Mouse (Mus musculus): ENCODE results near the gene Trappc6a. TPM values are rescaled to one million over a fixed set of nuclear protein-coding genes. Genes with fewer than 3 reads are reported as not detected.
A peak's percentile ranks its signal among the peaks of the same experiment; 100 is the strongest.

Trappc6a gene
- polyA plus RNA-seq, 1 experiment = 15.2 TPM

DNA sequence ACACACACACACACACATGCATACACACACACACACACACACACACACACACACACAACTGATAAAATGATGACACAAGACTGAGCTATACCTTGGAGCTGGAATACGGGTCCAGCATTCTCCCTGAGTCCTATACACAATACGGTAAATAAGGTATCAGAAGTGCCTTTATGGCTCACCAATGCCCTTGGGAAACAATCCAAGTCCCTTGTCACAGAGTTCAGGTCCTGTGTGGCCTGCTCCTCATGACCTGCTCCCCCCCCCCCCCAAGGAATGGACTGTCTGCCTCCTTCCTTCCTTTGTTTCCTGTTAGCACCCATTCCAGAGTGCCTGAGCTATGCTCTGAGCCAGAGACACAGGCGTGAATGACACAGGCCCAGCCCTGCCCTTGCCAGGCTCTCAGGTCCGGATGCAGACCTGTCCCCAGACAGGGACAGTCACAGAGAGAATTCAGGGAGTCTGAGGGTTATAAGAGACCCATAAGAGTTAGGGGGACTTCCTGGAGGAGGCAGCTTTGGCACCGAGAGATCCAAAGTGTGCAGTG lies 41.5 kb upstream of the Trappc6a start:
- H3K4me3 ChIP-seq (ENCODE audit: insufficient read depth, low read length) = no peak overlapping the region
- H3K27ac ChIP-seq (ENCODE audit: insufficient read depth, low read length) = no peak overlapping the region
- H3K4me1 ChIP-seq (ENCODE audit: control insufficient read depth, insufficient read depth, low read length) = 0 out of 2 replicates have a peak, but pooled peaks cover 4% of the 10 kb centered on the region
- TF ChIP-seq CTCF (IDR thresholded peaks at IDR 0.05; ENCODE audit: borderline replicate concordance, insufficient read depth, low read length) (no peak), POLR2A (IDR thresholded peaks at IDR 0.05; ENCODE audit: low read depth, low read length) (no peak)

DNA sequence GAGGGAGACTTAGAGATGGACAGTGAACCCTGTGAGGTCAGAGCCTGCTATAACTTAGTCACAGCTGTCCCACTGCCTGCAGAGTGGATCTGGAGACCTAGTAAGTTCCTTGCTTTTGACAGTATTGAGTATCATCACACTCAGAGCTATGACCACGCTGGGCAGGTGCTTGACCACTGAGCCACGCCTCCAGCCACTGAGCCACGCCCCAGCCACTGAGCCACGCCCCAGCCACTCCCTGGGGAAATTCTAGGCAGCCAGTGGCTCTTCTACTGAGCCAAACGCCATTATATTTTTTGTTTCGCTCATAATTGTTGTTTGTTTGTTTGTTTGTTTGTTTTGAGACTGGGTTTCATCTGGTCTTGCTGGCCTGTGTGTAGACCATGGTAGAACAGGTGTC lies 40.6 kb upstream of the Trappc6a start:
- TF ChIP-seq CTCF (IDR thresholded peaks at IDR 0.05; ENCODE audit: borderline replicate concordance, insufficient read depth, low read length) (no peak), POLR2A (IDR thresholded peaks at IDR 0.05; ENCODE audit: low read depth, low read length) (no peak)
- Histone ChIP-seq H3K27ac (ENCODE audit: insufficient read depth, low read length) (no peak overlapping the region), H3K4me3 (ENCODE audit: insufficient read depth, low read length) (no peak overlapping the region), H3K4me1 (ENCODE audit: control insufficient read depth, insufficient read depth, low read length) (0 out of 2 replicates have a peak, but pooled peaks cover 4% of the 10 kb centered on the region)

DNA sequence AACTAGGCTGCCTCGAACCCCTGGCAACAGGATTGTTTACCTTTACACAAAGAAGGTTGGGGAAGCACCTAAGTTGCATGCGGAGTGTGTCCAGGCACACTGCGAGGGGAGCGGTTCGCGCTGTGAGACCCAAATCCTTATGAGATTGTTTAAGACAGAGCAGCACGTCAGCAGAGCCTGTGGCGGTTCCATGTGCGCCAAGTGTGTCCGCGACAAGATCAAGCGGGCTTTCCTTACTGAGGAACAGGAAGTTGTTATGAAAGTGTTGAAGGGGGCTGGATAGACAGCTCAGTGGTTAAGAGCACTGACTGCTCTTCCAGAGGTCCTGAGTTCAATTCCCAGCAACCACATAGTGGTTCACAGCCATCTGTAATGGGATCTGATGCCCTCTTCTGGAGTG lies 39.9 kb upstream of the Trappc6a start:
- Histone ChIP-seq H3K4me1 (ENCODE audit: control insufficient read depth, insufficient read depth, low read length) (0 out of 2 replicates have a peak, but pooled peaks cover 4% of the 10 kb centered on the region), H3K27ac (ENCODE audit: insufficient read depth, low read length) (no peak overlapping the region), H3K4me3 (ENCODE audit: insufficient read depth, low read length) (no peak overlapping the region)
- TF ChIP-seq CTCF (IDR thresholded peaks at IDR 0.05; ENCODE audit: borderline replicate concordance, insufficient read depth, low read length) = no peak

DNA sequence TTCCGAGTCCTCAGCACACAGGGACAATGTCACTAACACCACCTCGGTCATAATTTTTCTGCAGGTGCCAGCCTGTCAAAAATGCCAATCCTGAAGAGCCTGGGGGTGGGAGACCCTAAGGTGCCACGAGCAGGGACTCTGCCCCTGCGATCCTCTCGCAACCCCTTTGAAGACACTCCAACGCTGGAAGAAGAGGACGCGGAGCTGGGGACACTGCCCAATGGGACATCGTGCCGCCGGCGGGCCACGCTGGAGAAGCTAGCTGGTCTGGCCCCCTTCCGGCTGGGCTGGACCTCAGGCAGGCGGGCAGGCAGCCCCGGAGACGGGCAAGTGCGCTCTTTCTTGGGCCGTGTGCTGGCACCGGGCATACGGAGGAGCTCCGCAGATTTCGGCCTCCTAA lies 38.8 kb upstream of the Trappc6a start:
- Histone ChIP-seq H3K4me1 (ENCODE audit: control insufficient read depth, insufficient read depth, low read length) (0 out of 2 replicates have a peak, but pooled peaks cover 3% of the 10 kb centered on the region), H3K27ac (ENCODE audit: insufficient read depth, low read length) (no peak overlapping the region), H3K4me3 (ENCODE audit: insufficient read depth, low read length) (no peak overlapping the region)
- TF ChIP-seq POLR2A (IDR thresholded peaks at IDR 0.05; ENCODE audit: low read depth, low read length) (no peak), CTCF (IDR thresholded peaks at IDR 0.05; ENCODE audit: borderline replicate concordance, insufficient read depth, low read length) (no peak)

DNA sequence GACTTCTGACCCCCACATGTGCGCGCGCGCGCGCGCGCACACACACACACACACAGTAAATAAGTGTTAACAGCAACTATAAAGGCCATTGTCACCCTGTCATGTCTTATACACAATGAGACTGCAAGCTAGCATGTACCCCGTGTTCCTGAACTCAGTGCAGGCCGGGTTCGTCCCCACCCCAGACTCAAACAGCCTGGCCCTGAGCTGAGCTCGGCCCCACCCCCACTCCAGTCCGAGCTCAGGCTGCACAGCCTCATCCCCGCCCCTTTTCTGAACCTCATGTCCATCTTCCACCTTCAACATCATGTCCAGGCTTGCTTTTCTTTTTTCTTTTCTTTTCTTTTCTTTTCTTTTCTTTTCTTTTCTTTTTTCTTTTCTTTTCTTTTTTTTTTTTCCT lies 37.9 kb upstream of the Trappc6a start:
- Histone ChIP-seq H3K27ac (ENCODE audit: insufficient read depth, low read length) (no peak overlapping the region), H3K4me1 (ENCODE audit: control insufficient read depth, insufficient read depth, low read length) (no peaks in the 10 kb centered on the region), H3K4me3 (ENCODE audit: insufficient read depth, low read length) (no peak overlapping the region)
- TF ChIP-seq CTCF (IDR thresholded peaks at IDR 0.05; ENCODE audit: borderline replicate concordance, insufficient read depth, low read length) (no peak), POLR2A (IDR thresholded peaks at IDR 0.05; ENCODE audit: low read depth, low read length) (no peak)

DNA sequence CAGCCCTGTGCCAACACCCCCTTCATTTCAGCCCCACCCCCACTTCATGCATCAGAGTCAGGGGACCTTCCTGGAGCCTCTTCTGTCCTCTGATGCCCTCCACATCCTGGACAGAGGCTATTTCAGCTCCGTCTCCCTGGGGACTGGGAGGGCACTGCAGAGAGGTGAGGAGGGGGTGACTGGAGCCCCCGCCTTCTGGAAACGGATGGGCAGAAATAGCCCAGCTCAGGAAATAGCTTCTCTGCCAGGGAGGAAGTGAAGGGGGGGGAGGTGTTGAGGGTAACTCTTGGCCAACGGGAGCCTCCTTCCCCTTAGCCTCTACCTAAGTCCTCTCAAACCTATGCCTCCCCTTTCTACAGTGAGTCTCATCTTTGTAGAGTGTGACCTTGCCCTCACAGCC lies 35.8 kb upstream of the Trappc6a start:
- TF ChIP-seq POLR2A (IDR thresholded peaks at IDR 0.05; ENCODE audit: low read depth, low read length) = no peak
- no peak for TF ChIP-seq CTCF (IDR thresholded peaks at IDR 0.05; ENCODE audit: borderline replicate concordance, insufficient read depth, low read length)
- H3K4me1 ChIP-seq (ENCODE audit: control insufficient read depth, insufficient read depth, low read length) = no peaks in the 10 kb centered on the region
- H3K4me3 ChIP-seq (ENCODE audit: insufficient read depth, low read length) = no peak overlapping the region
- H3K27ac ChIP-seq (ENCODE audit: insufficient read depth, low read length) = no peak overlapping the region

DNA sequence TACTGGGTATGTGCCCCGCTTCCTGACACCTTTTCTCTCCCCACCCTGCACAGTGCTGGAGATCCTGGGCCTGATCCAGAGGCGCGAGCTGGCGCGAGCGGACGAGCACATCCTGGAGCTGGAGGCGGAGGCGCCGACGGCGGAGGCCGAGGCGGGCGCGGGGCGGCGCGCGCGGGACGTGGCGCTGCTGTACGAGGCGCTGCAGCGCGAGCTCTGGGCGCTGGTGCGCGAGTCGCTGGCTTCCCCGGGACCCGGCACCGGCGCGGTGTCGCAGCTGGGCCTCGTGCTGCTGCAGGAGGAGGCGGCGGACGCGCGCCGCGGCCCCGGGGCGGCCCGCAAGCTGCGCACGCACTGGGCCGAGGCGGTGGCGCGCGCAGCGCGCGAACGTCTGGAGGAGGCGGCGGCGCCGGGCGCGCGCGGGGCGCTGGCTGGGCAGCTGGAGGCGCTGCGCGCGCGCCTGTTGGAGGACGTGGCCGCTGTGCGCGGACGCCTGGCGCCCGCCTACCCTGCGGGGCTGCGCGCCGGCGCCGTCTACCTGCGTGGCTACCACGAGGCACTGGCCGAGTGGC lies 34.2 kb upstream of the Trappc6a start:
- H3K4me3 ChIP-seq (ENCODE audit: insufficient read depth, low read length) = peak overlapping the region; percentile 50
- H3K27ac ChIP-seq (ENCODE audit: insufficient read depth, low read length) = no peak overlapping the region
- TF ChIP-seq POLR2A (IDR thresholded peaks at IDR 0.05; ENCODE audit: low read depth, low read length) = peak; percentile 25; the same call in 1 of the 2 replicates
- no peak for TF ChIP-seq CTCF (IDR thresholded peaks at IDR 0.05; ENCODE audit: borderline replicate concordance, insufficient read depth, low read length)
- no peaks in the 10 kb centered on the region for H3K4me1 ChIP-seq (ENCODE audit: control insufficient read depth, insufficient read depth, low read length)

DNA sequence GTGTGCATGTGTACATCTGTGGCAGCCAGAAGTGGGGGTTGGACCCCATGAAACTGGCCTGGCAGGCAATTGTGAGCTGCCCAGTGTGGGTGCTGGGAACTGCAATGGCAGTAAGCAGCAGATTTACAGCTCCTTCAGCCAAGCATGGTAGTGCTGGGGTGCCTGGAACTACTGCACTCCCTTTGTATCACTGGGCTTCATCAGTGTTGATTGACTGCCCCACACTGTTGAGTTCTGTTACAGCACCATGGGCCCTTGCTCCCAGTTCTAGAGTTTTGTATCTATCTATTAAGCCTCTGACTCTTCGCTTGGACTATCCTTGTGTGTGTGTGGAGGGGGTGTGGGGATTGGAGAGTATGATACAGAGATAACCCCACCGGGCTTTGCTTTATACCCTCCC lies 31.1 kb upstream of the Trappc6a start:
- H3K27ac ChIP-seq (ENCODE audit: insufficient read depth, low read length) = no peak overlapping the region
- no peak overlapping the region for H3K4me3 ChIP-seq (ENCODE audit: insufficient read depth, low read length)
- no peak for TF ChIP-seq CTCF (IDR thresholded peaks at IDR 0.05; ENCODE audit: borderline replicate concordance, insufficient read depth, low read length)
- TF ChIP-seq POLR2A (IDR thresholded peaks at IDR 0.05; ENCODE audit: low read depth, low read length) = no peak
- H3K4me1 ChIP-seq (ENCODE audit: control insufficient read depth, insufficient read depth, low read length) = no peaks in the 10 kb centered on the region

DNA sequence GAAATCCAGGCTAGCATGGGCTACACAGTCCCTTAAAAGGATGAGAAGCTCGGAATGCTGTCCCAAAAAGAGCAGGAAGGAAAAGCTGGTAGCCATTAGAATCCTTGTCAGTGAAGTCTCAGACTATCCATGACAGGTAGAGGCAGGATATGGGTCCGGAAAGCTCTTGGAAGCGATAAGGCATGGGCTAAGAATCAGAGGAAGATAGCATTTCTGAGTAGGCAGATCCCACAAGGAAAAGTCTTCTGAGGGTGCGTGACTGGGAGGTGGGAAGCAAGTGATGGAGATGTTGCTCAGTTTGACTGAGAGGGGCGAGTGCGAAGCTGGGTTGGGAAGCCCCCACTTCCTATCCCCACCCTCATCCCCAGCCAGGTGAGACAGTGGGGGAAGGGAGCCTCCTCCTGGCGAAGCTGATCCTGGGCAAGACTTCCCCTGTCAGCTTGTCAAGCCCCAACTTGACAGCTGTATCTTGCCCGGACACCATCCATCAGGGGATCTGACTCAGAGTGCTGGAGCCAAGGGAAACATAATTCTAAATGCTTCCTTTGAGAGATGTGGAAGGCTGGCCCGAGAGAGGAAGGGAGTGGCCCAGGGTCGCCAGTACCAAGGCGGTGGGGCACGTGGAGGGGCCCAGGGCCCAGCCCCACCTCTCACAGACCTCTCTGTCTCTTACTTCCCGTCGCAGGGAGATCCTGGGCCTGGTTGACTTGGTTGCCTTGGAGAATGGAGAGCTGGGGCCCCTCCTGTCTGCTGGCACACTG lies 30.4 kb upstream of the Trappc6a start:
- H3K4me1 ChIP-seq (ENCODE audit: control insufficient read depth, insufficient read depth, low read length) = no peaks in the 10 kb centered on the region
- H3K27ac ChIP-seq (ENCODE audit: insufficient read depth, low read length) = no peak overlapping the region
- TF ChIP-seq CTCF (IDR thresholded peaks at IDR 0.05; ENCODE audit: borderline replicate concordance, insufficient read depth, low read length) (no peak), POLR2A (IDR thresholded peaks at IDR 0.05; ENCODE audit: low read depth, low read length) (no peak)
- H3K4me3 ChIP-seq (ENCODE audit: insufficient read depth, low read length) = no peak overlapping the region

DNA sequence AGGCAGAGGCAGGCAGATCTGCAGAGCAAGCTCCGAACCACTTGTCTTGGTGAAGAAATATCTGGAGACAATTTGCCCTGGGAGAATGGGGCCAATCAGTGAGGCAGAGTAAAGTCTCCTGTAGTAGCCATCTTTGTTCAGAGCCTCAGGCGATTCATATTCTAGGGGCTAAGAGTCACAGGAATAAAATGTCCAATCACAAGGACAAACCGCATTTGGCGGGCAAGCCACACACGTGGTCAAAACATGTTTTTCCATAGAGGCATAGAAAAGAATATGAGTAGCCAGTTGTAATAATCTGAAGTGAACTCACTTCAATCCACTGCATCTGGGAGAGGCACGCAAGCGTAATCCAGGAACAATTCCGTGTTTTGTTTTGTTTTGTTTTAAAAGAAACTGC lies 24.9 kb upstream of the Trappc6a start:
- Histone ChIP-seq H3K4me1 (ENCODE audit: control insufficient read depth, insufficient read depth, low read length) (no peaks in the 10 kb centered on the region), H3K4me3 (ENCODE audit: insufficient read depth, low read length) (no peak overlapping the region), H3K27ac (ENCODE audit: insufficient read depth, low read length) (no peak overlapping the region)
- no peak for TF ChIP-seq CTCF (IDR thresholded peaks at IDR 0.05; ENCODE audit: borderline replicate concordance, insufficient read depth, low read length)
- TF ChIP-seq POLR2A (IDR thresholded peaks at IDR 0.05; ENCODE audit: low read depth, low read length) = no peak

Measured in embryonic fibroblast, embryonic 13.5 days (primary cell).